Mouse (Mus musculus) spleen, postnatal 14 days (tissue): ENCODE results near the gene Zfhx3.

ENCODE experiments used
- DNase-seq, 2 experiments: peaks; one replicate each; pipeline ENCODE4 v3.0.0; 2021 to 2022; ENCODE audit warnings: low spot score in 2 of 2

Gene Zfhx3

DNA sequence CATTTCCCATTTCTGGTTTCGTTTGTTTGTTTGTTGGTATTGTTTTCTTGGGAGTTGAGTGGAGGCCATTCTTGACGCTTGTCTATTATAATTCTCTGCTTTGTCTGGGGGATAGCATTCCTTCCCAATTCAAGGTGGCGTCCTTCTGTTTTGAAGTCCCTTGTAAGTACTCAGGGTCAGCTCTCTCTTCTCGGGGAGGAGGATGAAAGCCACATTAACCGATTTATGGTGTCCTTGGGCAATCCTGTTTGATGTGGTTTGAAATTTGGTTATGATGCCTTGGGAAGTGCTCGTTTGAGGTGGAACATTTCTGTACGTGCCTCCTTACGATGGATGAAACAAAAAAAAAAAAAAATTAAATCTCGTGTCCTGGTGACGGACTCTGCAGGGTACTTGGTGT, 800.0 kb downstream of the Zfhx3 start:
- DNase-seq, result no peak

DNA sequence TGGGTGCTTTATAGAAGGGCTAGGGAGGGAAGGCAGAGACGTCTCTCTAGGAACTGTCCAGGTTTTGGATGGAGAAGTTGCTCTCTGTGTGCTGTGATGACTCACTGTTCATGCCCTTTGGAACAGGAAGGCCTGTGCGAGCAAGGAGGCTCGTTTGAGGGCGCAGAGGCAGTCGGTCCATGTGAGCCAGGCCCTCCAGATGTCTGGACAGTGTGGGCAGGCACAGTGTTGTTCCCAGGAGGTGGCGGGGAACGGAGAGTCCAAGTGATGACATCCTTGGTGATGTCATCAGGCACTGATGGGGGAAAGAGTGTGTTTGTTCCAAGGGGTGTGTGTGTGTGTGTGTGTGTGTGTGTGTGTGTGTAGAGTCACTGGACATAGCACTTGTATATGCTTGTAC, 800.8 kb downstream of the Zfhx3 start:
- DNase-seq, result no peak

DNA sequence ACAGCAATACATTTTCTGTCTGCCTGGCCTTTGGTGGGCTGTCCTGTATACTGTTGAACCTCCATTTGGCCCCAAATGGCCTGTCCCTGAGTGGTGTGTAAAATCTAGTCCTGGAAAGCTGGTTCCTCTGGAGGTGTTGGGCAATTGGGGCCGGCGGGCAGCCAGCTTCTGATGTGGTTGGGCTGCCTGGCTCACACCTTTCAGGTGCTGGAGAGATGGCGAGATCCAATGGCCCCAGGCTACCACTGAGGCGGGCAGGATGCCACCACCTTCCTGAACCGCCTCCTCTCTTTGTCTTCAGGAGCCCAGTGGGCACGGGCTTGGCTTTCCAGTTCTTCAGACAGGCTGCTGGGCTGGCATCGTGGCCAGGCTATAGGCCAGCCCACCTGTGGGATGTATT, 803.1 kb downstream of the Zfhx3 start:
- no peak for DNase-seq

DNA sequence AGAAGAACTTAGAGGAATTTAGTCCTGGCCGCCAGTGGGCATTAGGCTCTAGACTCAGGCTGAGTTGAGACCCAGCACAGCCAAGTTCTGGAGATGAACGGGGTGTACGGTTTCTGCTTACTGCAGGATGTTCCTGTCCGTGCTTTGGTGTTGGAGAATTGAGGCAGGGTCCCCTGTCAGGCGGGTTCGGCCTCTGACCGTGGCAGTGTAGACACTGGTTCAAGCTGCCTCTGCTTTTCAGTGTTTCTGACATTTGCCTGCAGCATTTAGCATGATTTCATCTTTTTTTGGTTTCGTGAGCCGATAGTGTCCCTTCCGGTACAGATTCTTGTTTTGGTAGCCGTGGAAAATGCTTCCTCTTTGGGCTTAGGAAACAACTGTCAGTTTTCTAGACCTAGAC, 805.7 kb downstream of the Zfhx3 start:
- DNase-seq, result no peak

DNA sequence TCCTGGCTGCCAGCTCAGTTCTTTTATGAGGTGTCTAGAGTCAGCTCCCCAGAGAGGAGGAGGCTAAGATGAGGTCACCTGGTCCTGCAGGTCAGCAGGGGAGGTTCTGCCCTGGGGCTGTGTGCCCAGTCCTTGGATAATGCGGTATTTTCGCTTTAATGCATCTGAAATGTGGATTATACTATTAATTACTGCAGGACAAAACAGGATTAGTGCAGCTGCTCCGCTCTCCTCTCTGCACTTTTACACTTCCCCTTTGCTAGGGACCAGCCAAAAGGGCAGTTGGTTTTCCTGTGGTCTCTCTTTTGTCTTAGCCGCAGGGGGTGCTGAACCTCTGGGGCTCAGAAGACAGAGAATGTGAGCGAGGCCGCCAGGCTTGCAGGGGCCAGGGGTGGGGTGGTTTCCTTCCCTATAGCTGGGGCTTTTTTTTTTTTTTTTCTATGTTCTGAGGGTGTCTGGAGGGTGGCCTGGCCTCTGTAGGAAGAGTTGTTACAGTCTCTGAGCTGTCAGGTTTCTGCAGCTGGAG, 806.5 kb downstream of the Zfhx3 start:
- no peak for DNase-seq

DNA sequence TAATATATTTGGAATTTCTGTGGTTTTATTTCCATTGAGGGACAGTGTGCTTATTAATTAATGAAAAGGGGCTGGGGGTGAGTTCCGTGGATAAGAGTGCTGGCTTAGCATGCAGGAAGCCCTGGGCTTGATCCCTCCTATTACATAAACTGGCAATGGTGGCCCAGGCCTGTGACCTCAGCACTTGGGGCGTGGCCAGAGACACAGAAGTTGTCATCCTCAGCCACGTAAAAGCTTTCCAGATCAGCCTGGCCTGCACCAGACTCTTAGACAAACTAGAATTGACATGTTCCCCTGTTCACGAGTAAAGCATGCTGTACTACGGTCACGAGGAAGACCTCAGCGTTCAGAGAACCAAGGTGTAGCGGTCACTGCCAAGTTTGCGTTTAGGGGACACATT, 808.4 kb downstream of the Zfhx3 start:
- DNase-seq, result no peak

DNA sequence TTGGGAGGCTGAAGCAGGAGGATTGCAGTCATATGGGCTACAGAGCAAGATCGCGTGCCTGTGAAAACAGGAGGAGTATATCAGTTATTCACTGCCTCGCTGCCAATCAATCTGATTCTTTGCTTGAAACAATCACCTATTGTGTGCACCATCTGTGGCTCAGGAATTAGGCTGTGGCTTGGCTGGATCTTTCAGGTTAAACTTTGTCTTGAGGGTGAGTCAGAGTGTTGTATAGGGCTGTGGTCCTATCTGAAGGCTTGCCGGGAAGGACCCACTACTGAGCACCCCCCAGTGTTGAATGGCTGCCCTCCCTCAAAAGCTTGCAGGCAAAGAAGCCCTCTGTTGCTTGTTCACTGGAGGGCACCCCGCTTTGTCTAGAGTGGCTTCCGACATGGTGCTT, 812.1 kb downstream of the Zfhx3 start:
- no peak for DNase-seq

DNA sequence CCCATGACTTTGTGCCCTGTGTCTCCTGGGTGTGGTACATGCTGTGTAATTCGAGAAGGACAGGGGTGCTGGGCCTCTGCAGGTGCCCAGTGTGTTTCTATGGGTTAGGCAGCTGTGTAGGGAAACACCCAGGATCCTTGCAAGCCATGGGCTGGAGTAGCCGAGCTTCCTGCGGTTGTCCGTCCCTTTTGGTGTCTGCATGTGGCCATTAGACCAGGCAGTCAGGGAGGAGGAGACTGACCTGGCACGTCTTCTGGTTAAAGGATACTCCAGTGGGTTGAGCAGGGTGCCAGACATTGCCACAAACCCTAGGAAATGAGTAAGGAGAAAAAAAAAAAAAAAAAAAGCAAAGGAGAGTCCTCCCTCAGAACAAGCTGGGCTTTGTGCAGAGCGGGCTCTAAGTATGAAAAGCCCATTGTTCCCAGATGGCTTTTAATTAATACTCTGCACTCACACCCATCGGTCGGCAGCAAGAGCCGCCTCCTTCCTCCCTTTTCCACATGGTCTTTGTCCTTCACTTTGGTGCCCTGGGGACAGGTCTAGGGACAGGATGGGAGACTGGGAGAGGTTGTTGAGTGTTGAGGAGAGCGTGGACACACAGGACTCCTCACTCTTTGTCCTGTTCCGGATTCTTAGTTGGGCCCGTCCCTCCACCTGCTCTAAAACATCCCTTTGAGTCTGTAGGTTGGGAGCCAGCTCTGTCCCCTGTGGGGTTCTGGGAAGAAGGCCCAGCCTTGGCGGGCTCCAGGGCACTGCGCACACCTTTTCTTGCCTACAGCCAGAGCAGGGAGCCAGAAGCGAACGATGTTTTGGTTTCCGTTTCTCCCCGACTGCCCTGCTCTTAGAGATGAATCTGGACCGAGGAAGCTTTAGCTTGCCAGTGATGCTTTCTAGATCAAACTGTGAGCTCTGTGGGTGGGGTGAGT, 813.2 kb downstream of the Zfhx3 start:
- DNase-seq, result no peak

DNA sequence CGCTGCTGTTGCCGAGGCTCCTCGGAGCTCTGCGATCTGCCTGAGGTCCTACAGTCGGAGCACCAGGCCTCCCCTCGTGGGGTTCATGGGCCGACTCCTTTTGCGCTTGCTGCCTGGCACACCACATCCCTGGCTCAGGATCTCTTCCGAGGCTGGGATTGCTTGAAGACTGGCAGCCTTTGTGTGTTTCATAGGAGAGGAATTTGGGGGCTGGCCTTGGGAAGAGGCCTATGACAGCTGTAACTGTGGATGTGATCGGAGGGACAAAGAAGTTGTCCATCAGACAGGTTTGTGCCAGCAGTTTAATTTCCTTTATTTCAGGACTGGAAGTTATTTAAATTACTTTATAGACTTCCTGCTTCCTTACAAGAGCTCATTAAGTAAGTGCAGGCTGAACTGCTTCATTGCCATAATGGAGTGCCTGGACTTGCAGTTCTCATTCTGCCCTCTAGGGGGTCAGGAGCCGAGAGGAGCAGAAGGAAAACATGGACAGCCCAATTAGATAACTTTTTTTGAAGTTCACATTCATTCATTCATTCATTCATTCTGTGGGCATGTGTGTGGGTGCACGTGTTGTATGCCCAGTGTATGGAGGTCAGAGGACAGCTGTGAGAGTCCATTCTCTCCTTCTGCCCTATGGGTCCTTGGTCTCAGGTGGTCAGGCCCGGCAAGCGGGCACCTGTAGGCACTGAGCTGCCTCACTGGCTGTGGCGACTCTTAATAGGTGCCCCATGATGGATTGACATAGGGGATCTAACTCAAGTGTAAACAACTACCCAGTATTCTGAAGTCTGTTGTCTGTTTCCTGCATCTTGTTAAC, 817.3 kb downstream of the Zfhx3 start:
- peak; percentile 19 to 52 for DNase-seq

DNA sequence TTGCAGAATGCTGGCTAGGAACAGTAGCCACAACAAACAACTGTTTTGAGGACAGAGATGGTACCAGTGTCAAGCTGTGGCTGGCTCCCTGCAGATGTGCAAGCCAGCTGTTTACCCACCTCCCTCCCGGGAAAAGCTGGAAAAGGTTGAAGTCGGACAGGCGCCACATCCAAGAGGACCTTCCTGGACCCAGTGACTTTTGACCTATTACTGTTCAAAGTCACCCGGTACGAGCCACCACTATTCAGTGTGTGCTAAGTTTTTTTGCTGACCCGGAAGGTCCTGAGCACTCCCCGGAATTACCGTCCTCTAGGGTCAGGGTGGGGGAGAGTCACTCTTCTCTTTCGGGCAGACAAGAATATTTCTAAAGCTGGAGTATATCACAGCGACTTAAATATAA, 818.3 kb downstream of the Zfhx3 start:
- DNase-seq, result no peak

DNA sequence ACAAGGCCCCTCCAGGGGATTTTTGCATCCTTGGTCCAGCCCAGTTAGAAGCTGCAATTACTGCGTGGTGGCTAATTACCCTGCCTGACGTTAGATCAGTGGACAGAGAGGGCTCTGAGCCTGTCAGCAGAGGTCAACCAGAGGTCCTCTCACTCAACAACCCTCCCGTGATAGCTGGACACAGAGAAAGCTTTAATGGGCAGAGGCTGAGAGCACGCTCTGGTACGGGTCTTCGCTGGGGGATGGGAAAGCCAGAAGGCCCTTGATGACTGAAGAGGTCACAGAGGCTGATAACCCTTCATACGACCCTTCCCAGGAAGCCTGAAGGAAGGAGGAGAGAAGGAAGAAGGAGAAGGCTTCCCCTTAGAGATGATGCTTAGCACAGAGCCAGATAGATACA, 820.1 kb downstream of the Zfhx3 start:
- no peak for DNase-seq

DNA sequence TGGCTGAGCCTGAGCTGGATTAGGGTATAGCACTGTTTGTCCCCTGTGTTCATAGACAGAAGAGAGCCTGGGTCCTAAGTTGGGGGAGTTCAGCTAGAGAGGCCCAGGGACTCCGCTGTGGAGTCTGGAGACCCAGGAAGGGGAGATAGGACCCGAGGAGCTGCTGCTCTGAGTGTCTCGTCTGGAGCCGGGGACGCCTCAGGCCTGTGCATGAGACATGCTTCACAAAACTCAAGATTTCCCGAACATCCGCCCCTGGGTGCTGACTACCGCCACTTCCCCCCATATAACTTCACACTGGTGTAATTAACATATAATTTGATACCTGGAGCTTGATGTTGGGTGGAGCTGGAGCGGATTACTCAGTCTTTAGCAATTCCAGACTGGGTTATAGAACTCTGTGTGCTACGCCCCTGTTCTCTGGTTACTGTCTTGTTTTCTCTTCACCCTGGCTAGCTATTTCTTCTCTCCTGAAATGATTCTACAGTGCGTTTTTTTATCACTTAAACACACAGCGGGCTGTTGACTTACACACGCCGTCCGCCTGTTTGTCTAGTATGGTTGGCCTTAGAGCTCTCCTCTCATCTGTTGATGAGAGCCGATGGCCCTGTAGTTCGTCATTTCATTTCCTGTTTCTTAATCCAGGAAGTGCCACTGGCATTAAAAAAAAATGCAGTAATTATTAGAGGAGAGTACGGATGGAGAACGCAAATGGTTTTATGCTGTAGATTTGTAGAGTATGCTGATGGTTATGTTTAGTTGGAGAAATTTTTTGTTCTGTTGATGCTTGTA, 822.2 kb downstream of the Zfhx3 start:
- no peak for DNase-seq

DNA sequence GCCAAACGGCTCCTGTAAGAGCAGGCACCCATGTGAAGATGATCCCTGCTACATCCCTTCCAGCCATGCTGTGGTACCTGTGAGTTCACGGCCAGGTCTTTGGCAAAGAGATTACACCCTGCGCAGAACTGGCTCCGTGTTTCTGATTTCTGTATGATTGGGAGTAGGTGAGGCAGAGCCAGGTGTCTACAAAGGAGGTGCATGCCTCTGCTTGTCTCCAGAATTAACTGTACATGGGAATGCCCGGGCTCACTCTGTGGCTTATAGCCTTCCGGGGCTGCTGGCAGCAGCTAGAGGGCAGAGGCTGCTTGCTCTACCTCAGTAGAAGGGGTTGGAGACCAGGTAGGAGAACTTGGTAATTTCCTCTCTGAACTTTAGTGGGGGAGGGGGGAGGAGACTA, 823.7 kb downstream of the Zfhx3 start:
- DNase-seq, result no peak

DNA sequence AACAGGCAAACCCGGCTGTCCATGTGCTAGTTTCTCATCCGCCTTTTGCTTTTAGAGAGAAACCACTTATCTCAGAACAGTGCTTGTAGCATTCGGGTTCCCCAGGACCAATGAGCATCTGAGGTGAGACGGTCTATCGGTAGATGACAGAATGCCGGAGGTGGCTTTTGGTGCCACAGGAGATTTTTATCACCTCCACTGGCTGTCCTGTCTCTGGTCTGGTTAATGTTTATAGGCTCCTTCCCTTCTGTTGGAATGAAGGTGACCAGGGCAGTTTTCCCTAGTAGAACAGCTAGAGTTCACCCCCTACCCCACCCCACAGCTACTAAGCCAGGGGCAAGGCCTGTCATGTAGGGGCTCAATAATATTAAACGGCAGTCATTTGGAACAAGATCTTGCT, 825.6 kb downstream of the Zfhx3 start:
- no peak for DNase-seq

DNA sequence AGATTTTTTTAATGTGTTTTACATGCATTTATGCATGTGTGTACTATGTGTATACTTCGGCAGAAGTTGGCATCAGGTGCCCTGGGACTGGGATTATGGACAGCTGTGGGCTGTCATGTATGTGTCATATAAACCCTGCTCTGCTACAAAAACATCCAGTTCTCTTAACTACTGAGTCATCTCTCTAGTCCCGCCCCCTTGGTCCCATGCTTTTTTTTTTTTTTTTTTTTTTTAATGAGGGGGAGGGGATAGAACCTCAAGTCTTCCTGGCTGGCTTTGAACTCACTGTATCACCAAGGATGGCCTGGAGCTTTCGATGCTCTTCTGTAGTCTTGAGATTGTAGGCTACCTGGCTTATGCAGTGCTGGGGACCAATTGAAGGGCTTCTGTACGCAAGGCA, 827.9 kb downstream of the Zfhx3 start:
- no peak for DNase-seq

DNA sequence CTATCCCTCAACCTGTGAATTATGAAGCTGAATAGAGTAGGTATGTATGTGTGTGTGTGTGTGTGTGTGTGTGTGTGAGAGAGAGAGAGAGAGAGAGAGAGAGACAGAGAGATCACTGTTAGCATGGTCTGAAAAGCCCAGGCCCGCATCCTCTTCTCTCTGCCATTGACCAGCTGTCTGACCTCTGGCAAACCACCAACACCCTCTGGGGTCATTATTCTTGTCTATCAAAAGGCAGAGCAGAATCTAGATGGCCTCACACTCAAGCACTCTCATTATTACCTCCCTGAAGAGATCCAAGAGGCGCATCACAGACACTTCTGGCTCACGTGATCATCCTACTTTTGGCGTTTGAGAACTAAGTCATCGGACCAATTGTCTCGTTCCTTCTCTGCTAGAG, 831.0 kb downstream of the Zfhx3 start:
- no peak for DNase-seq

DNA sequence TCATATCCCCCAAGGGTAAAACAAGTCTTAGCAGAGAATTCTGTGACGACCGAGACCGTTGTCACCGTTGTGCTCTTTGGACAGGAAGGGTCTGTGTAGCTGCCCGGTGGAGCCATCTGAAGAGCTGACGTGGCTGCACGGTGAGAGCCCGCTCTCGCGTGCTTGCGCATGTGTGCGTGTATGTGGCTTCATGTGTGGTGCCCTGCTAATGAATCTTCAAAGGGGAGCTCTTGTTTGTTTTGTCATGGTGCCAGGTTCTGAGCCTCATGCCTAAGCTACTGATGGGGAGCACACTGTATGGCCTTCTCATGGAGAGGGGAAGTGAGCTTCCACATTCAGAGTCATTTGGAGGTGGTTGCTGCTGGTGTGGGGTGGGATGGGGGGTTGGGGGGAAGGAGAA, 835.6 kb downstream of the Zfhx3 start:
- no peak for DNase-seq

DNA sequence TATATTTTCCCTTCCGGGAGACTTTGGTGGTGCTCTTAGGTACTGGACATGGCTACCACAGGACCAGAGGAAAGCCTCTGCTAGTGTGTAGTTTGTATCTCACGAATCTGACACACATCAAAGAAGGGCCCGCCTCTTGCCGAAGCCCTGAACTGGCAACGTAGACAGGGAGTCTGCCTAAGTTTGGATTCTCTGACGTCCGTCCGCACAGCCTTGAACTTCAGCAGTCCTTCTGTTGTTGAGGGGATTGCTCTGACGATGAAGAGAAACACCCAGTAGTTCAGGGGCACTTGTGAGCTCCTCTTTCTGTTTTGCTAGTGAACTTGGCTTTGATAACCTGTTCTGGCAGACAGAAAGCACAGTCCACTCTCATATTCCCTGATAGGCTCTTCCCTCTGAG, 836.1 kb downstream of the Zfhx3 start:
- DNase-seq, result no peak

DNA sequence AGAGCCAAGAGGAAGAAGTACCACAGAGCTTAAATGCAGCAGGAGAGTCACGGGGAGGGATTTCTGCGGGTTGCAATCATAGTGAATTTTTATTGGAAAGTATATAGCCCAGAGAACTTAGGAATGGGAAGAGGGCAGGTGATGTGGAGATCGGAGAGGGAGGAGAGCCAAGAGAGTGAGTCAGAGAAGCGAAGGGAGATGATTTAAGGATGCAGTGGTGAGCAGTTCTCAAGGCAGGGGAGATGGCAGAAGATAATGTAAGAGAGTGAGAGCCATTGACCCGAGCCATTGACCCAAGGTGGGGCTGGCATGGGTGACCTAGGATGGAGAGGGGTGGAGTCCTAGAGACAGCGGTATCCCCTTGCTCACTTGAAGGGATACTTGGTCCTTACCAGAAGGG, 838.3 kb downstream of the Zfhx3 start:
- no peak for DNase-seq

DNA sequence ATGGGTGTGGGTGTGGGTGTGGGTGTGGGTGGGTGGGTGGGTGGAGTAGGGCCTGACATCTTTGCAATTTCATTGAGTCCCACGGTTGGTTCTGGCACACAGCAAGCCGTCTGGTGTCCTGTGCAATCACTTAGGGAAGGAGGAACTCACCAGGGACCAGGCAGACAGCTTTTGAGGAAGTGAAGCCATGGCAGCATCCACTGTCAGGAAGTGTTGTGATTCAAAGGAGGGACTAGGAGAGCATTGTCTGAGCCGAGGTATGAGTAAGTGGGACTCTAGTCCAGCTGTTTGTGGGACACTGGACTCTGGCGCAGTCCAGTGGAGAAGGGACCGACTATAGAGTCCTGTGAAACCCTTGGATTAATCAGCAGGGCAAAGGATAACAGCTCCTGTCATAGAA, 838.7 kb downstream of the Zfhx3 start:
- DNase-seq, result no peak

DNA sequence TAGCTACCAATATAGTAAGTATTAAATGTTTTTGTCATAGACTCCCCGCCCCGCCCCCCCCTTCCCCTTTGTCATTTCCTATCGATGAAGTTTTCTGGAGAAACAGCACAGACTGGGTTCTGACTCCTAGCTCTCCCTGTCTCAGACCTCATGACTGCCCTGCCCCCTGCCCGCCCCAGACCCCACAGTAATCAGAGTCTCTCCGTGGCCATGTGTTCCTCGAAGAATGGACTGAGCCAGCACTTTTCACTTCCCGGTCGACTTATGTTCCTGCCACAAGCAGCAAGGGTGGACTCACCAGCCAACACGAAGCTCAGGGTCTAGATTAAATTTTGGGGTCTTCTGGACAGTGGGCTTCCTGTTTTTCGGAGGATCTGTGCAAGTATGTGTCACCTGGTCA, 840.7 kb downstream of the Zfhx3 start:
- no peak for DNase-seq

DNA sequence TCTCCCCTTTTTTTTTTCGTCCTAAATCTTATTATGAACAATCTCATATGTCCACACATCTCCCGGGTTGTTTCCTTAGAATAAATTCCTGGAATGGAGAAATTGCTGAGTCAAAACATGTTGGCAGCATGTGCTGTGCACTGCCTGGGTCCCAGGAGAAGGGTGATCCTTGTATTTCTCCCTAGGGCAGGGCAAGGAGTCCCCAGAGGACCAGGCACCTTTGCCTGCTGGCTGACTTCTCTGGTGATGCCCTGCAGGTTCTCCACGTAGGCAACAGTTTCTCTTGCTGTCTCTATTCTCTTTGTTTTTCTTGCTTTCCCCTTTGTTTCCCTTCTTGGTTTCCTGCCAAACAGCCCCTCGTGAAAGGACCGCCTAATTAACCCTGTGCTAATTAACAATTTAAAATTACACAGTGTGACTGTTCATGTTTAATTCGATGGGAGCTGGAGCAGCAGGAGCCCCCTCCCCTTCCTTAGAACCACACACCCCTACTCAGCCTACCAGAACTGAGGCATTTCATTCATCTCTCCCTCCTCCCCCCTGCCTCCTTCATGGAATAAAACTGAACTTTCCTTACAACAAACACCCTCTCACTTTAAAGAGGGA, 845.8 kb downstream of the Zfhx3 start:
- DNase-seq, result no peak
